Mouse (Mus musculus) hindbrain, embryonic 15.5 days (tissue): ENCODE results near the gene Thrb. TPM values are rescaled to one million over a fixed set of nuclear protein-coding genes. Genes with fewer than 3 reads are reported as not detected.

Experiments used
- ATAC-seq: fragments of 200-750 bp; cut with Nextera tagmentation; 2 replicates; pipeline ENCODE4 v1.8.0; 2017; ENCODE audit warnings: low read depth, moderate number of reproducible peaks, moderate TSS enrichment; ENCODE audit not compliant: low FRiP score
- H3K27ac ChIP-seq: fragments of 300-500 bp; sonication (generic); replicated peaks from 2 replicates; pipeline ENCODE4 v1.5.1; 2015; ENCODE audit warnings: mild to moderate bottlenecking, inconsistent platforms
- H3K27me3 ChIP-seq: fragments of 300-500 bp; sonication (generic); 2 replicates; pipeline ENCODE4 v1.6.1; 2015; ENCODE audit warnings: control low read depth, inconsistent platforms
- H3K36me3 ChIP-seq: fragments of 300-500 bp; sonication (generic); 2 replicates; pipeline ENCODE4 v1.6.1; 2015; ENCODE audit warnings: control low read depth, inconsistent platforms
- H3K4me1 ChIP-seq: fragments of 300-500 bp; sonication (generic); replicated peaks from 2 replicates; pipeline ENCODE4 v1.6.1; 2015; ENCODE audit warnings: control low read depth, inconsistent platforms
- H3K4me2 ChIP-seq: fragments of 300-500 bp; sonication (generic); 2 replicates; pipeline ENCODE4 v1.6.1; 2015; ENCODE audit warnings: moderate library complexity, mild to moderate bottlenecking, inconsistent platforms
- H3K4me3 ChIP-seq: fragments of 300-500 bp; sonication (generic); 2 replicates; pipeline ENCODE4 v1.5.1; 2015; ENCODE audit warnings: mild to moderate bottlenecking, inconsistent platforms
- H3K9ac ChIP-seq: fragments of 300-500 bp; sonication (generic); 2 replicates; pipeline ENCODE4 v1.6.1; 2015; ENCODE audit warnings: inconsistent platforms
- H3K9me3 ChIP-seq: fragments of 300-500 bp; sonication (generic); 2 replicates; pipeline ENCODE4 v1.6.1; 2016; ENCODE audit warnings: control low read depth, inconsistent platforms
- WGBS: fragments of 180-500 bp; shearing (Covaris S2); methylation state at CpG from one replicate; pipeline ENCODE4 v1.1.7; 2015; 5-methylcytosine and 5-hydroxymethylcytosine counted together
- polyA plus RNA-seq: library from polyadenylated mRNA; unstranded; fragments of >200 nt; fragmentation: Nextera tagmentation; extraction: Ambion mirVana; gene quantifications from 2 replicates; pipeline ENCODE4 v1.2.1, GENCODE M21; 2015

Gene Thrb
- polyA plus RNA-seq, 1 experiment from 2014 or later = 2.3 TPM

- no peak for ATAC-seq
- Histone ChIP-seq H3K9ac (no peak overlapping the region), H3K4me2 (no peak overlapping the region), H3K9me3 (no peaks in the 10 kb centered on the region), H3K27ac (no peak overlapping the region), H3K4me3 (no peak overlapping the region), H3K36me3 (no peaks in the 10 kb centered on the region), H3K4me1 (no peaks in the 10 kb centered on the region), H3K27me3 (no peaks in the 10 kb centered on the region)
- WGBS = 65% methylated on average over 6 of the region's 6 CpGs
Observed at GRCm38 (mm10) chr14:17983839-17984238, 323.8 kb downstream of the Thrb start.

- no peaks in the 10 kb centered on the region for H3K4me1 ChIP-seq
- no peak for ATAC-seq
- 86% methylated on average over 2 of the region's 2 CpGs for WGBS
- H3K9ac ChIP-seq = no peak overlapping the region
- no peaks in the 10 kb centered on the region for H3K36me3 ChIP-seq
- no peak overlapping the region for H3K27ac ChIP-seq
- no peaks in the 10 kb centered on the region for H3K9me3 ChIP-seq
- H3K4me3 ChIP-seq = no peak overlapping the region
- no peak overlapping the region for H3K4me2 ChIP-seq
- H3K27me3 ChIP-seq = no peaks in the 10 kb centered on the region
Observed at GRCm38 (mm10) chr14:17988580-17988979, 328.5 kb downstream of the Thrb start.

DNA sequence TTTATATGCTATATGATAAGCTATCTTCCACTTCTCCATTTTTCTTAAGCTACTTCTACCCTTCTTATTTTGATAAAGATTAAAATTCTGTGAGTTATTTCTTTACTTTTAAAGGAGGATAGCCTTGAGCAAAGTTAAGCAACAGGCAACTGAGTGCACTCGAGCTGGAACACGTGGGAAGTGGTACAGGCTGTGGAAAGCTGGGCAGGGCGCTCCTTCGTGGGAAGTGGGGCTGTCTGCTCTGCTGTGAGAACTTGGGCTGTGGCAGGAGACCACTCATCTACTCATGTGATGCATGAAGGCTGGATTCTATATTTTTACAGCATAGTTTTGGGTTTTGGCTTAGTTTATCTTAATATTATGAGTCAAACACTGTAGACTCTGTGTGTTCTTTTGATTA lies 329.1 kb downstream of the Thrb start:
- Histone ChIP-seq H3K9ac (no peak overlapping the region), H3K4me3 (no peak overlapping the region), H3K27ac (no peak overlapping the region), H3K36me3 (no peaks in the 10 kb centered on the region), H3K9me3 (no peaks in the 10 kb centered on the region), H3K4me2 (no peak overlapping the region), H3K27me3 (no peaks in the 10 kb centered on the region), H3K4me1 (no peaks in the 10 kb centered on the region)
- WGBS = 85% methylated on average over 4 of the region's 4 CpGs
- ATAC-seq = no peak

DNA sequence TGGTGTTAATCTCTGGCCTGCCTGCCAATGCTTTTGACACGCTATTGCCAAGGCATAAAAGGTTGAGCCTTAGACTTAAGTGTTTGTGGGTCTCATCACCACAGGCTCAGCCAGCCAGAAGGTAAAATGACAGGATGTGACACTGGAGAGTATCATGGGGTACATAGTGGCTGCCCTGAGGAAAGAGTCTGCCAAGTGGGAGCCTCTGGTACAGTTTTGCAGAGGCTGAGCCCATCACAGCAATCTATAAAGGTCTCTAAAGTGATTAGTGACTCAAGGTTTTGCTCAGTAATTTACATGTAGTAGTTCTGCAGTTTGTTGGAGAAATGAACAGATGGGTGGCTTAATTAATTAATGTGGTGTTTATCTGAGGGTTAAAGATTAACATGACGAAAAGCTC lies 330.1 kb downstream of the Thrb start:
- Histone ChIP-seq H3K9me3 (no peaks in the 10 kb centered on the region), H3K4me2 (no peak overlapping the region), H3K4me1 (no peaks in the 10 kb centered on the region), H3K27me3 (no peaks in the 10 kb centered on the region), H3K36me3 (no peaks in the 10 kb centered on the region), H3K9ac (no peak overlapping the region), H3K27ac (no peak overlapping the region), H3K4me3 (no peak overlapping the region)
- WGBS = 72% methylated on average over 2 of the region's 2 CpGs
- 0 out of 2 replicates have a peak, but pooled peaks have one; percentile 54 for ATAC-seq

DNA sequence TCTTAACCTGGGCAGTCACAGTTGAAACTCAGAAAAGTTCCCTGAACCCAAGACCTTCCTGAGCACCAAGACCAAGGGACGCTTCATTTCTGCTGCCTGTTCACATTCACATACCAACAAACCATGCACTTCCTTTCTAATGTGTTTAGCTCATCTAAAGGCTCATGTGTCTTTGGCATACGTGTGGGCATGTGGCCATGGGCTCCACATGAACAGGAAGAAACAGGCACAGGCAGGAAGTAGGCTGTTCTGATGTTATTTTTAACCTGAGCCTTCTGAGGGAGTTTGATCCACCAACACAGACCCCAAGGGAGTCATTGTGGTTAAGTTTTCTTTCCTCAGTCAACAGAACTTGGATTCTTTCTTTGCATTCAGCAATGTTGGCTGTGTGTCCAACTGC lies 341.8 kb downstream of the Thrb start:
- Histone ChIP-seq H3K27me3 (no peaks in the 10 kb centered on the region), H3K27ac (no peak overlapping the region), H3K4me2 (no peak overlapping the region), H3K9ac (no peak overlapping the region), H3K4me1 (no peaks in the 10 kb centered on the region), H3K9me3 (no peaks in the 10 kb centered on the region), H3K4me3 (no peak overlapping the region), H3K36me3 (no peaks in the 10 kb centered on the region)
- ATAC-seq = no peak
- WGBS = 73% methylated on average over 2 of the region's 2 CpGs

GRCm38 (mm10) chr14:18003686-18004085 lies 343.6 kb downstream of the Thrb start:
- Histone ChIP-seq H3K36me3 (no peaks in the 10 kb centered on the region), H3K9ac (no peak overlapping the region), H3K4me2 (no peak overlapping the region), H3K27ac (no peak overlapping the region), H3K4me3 (no peak overlapping the region), H3K27me3 (no peaks in the 10 kb centered on the region), H3K4me1 (no peaks in the 10 kb centered on the region), H3K9me3 (no peaks in the 10 kb centered on the region)
- WGBS = 96% methylated on average over 1 of the region's 1 CpGs
- ATAC-seq = no peak

GRCm38 (mm10) chr14:18008524-18008923 lies 348.5 kb downstream of the Thrb start:
- H3K36me3 ChIP-seq = no peaks in the 10 kb centered on the region
- no peak overlapping the region for H3K27ac ChIP-seq
- no peak for ATAC-seq
- WGBS = 84% methylated on average over 3 of the region's 3 CpGs
- no peak overlapping the region for H3K4me2 ChIP-seq
- no peaks in the 10 kb centered on the region for H3K4me1 ChIP-seq
- H3K9me3 ChIP-seq = no peaks in the 10 kb centered on the region
- H3K4me3 ChIP-seq = no peak overlapping the region
- H3K27me3 ChIP-seq = no peaks in the 10 kb centered on the region
- no peak overlapping the region for H3K9ac ChIP-seq

DNA sequence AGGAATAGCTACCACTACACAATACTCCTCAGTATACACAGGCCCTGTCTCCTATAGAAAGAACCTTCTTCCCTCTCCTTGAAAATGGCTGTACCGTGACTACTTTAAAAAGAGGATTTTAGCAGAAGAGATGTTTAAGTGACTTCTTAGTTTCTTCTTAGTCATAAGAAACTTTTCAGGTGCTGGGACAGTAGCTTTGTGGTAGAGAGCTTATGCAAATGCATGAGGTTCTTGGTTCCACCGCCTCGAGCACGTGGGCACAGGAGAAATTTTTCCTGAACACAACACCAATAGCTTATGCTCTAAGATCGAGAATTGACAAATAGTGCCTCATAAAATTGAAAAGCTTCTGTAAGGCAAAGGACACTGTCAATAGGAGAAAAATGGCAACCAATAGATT lies 356.5 kb downstream of the Thrb start:
- ATAC-seq = no peak
- 91% methylated on average over 5 of the region's 5 CpGs for WGBS
- H3K9ac ChIP-seq = no peak overlapping the region

GRCm38 (mm10) chr14:18020128-18020527 lies 360.1 kb downstream of the Thrb start:
- Histone ChIP-seq H3K36me3 (no peaks in the 10 kb centered on the region), H3K4me1 (no peaks in the 10 kb centered on the region), H3K9me3 (no peaks in the 10 kb centered on the region), H3K4me3 (no peak overlapping the region), H3K27me3 (no peaks in the 10 kb centered on the region), H3K9ac (no peak overlapping the region), H3K4me2 (no peak overlapping the region), H3K27ac (no peak overlapping the region)
- 83% methylated on average over 4 of the region's 4 CpGs for WGBS
- no peak for ATAC-seq

More for the DNA sequence above, 356.5 kb downstream of the Thrb start:
- no peaks in the 10 kb centered on the region for H3K36me3 ChIP-seq
- H3K4me1 ChIP-seq = no peaks in the 10 kb centered on the region
- H3K27me3 ChIP-seq = no peaks in the 10 kb centered on the region
- no peak overlapping the region for H3K4me2 ChIP-seq
- no peak overlapping the region for H3K27ac ChIP-seq
- H3K9me3 ChIP-seq = no peaks in the 10 kb centered on the region
- no peak overlapping the region for H3K4me3 ChIP-seq

- Histone ChIP-seq H3K27me3 (no peaks in the 10 kb centered on the region), H3K27ac (no peak overlapping the region), H3K9ac (no peak overlapping the region), H3K36me3 (no peaks in the 10 kb centered on the region), H3K4me3 (no peak overlapping the region), H3K4me2 (no peak overlapping the region), H3K9me3 (no peaks in the 10 kb centered on the region), H3K4me1 (no peaks in the 10 kb centered on the region)
- ATAC-seq = no peak
- WGBS = 81% methylated on average over 3 of the region's 3 CpGs
Observed at GRCm38 (mm10) chr14:18020636-18021035, 360.6 kb downstream of the Thrb start.

GRCm38 (mm10) chr14:18021726-18022125 lies 361.7 kb downstream of the Thrb start:
- no peak for ATAC-seq
- Histone ChIP-seq H3K27me3 (no peaks in the 10 kb centered on the region), H3K4me1 (no peaks in the 10 kb centered on the region), H3K36me3 (no peaks in the 10 kb centered on the region), H3K4me2 (no peak overlapping the region), H3K9me3 (no peaks in the 10 kb centered on the region), H3K9ac (no peak overlapping the region), H3K27ac (no peak overlapping the region), H3K4me3 (no peak overlapping the region)
- 80% methylated on average over 2 of the region's 2 CpGs for WGBS

DNA sequence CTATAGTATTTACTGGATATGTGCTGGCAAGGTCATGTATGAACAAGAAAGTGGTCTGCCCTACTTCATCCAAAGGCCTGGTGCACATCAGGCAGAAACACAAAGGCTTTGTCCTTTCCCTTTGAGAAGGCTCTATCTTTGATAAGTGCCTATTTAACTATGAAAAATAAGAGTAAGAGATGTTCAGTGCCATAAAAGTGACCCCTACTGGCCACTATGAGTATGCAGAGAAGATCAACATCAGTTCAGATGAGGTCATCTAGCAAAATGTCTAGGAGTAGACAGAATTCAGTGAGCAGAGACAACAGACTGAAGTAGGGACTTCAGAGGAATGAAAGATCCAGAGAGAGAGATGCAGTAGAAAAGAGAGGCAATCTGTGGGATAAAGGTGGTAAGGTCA lies 362.3 kb downstream of the Thrb start:
- no peak overlapping the region for H3K4me3 ChIP-seq
- H3K36me3 ChIP-seq = no peaks in the 10 kb centered on the region
- H3K9me3 ChIP-seq = no peaks in the 10 kb centered on the region
- no peaks in the 10 kb centered on the region for H3K4me1 ChIP-seq
- H3K27me3 ChIP-seq = no peaks in the 10 kb centered on the region
- no peak overlapping the region for H3K9ac ChIP-seq
- no peak overlapping the region for H3K4me2 ChIP-seq
- H3K27ac ChIP-seq = no peak overlapping the region
- no peak for ATAC-seq

DNA sequence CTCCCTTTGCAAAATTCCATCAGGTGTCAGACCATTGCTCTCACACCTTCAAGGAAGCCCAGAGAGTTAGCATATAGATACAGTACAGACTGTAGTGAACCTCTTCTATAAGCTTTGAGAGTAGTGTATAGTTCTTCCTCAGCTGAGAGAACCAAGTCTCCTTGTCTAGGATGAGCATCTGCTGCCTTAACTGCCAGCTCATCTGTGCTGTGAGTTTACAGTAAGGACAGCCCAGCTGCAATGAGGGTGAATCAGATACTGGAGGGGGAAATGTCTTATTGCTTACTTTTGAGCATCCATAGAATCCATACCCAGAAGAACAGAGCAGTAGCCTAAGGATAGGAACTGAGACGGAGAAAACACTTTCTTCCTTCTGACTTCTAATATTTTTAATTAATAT lies 367.8 kb downstream of the Thrb start:
- no peak overlapping the region for H3K27ac ChIP-seq
- no peak for ATAC-seq
- 81% methylated on average over 1 of the region's 1 CpGs for WGBS

More for the DNA sequence above, 367.8 kb downstream of the Thrb start:
- Histone ChIP-seq H3K27me3 (no peaks in the 10 kb centered on the region), H3K4me2 (no peak overlapping the region), H3K9ac (no peak overlapping the region), H3K9me3 (no peaks in the 10 kb centered on the region), H3K4me1 (no peaks in the 10 kb centered on the region), H3K4me3 (no peak overlapping the region), H3K36me3 (no peaks in the 10 kb centered on the region)
